9 mouse cellular contexts compared by ENCODE assay signal in the genomic region with DNA sequence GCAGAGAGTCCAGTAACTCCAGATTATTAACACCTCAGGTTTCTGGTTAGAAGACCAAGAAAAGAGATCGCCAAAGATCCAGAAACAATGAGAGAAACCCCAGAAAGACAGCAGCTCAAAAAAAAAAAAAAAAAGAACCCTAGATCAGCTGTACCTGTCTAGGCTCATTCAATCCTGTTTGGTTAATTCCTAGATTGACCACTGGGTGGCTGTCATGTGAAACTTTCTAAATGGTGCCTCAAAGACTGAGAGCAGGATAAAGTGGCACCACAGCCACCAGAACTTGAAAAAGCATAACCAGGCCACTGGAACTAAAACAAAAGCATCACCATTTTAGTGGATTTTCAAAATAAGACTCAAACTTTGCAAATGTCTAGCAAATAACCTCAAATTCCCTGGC.
A peak's percentile ranks its signal among the peaks of the same experiment; 100 is the strongest.
DNase-seq lines count a peak whose midpoint lies in the region; ATAC-seq lines count a peak whose summit lies in the region.
"Had no signal": no experiment of that assay in that cellular context is flagged by ENCODE, and none has a peak within 500 bp of the region (broad histone marks: within the 10 kb centered on the region; RNA-seq: fewer than 3 reads in every experiment).

No protein-coding gene starts in this region.

- no peak overlapping the region for H3K4me3 ChIP-seq in hindbrain, embryonic 11.5 days (ENCODE audit: low read depth, low read length)
- H3K4me3 ChIP-seq in hindbrain, embryonic 16.5 days (ENCODE audit: low read length) = no peak overlapping the region

- no peak overlapping the region for H3K9ac ChIP-seq in hindbrain, embryonic 11.5 days (ENCODE audit: low read depth, low read length)
- H3K9ac ChIP-seq in hindbrain, embryonic 16.5 days (ENCODE audit: low read depth, low read length) = no peak overlapping the region

- H3K27ac ChIP-seq in hindbrain, embryonic 11.5 days (ENCODE audit: low read depth, low read length) = no peak overlapping the region
- no peak overlapping the region for H3K27ac ChIP-seq in hindbrain, embryonic 16.5 days (ENCODE audit: low read depth, low read length)
- H3K27ac ChIP-seq: macrophage had no signal

- no peak for ATAC-seq in hindbrain, embryonic 11.5 days (ENCODE audit: low FRiP score)
- no peak for ATAC-seq in hindbrain, embryonic 16.5 days
- no peak; the same call in 1 of the 2 replicates for ATAC-seq in megakaryocyte-erythroid progenitor cell, adult 5-6 weeks (replicated peaks; ENCODE audit: low FRiP score, low TSS enrichment, poor library complexity, severe bottlenecking)

- no peaks in the 10 kb centered on the region for H3K9me3 ChIP-seq in hindbrain, embryonic 11.5 days (ENCODE audit: control insufficient read depth, low read length)
- no peaks in the 10 kb centered on the region for H3K9me3 ChIP-seq in hindbrain, embryonic 16.5 days (ENCODE audit: control insufficient read depth, low read length)

- H3K4me2 ChIP-seq in hindbrain, embryonic 11.5 days (replicated peaks; ENCODE audit: low read depth, low read length) = no peak overlapping the region
- no peak overlapping the region for H3K4me2 ChIP-seq in hindbrain, embryonic 16.5 days (ENCODE audit: low read length)

- no peaks in the 10 kb centered on the region for H3K4me1 ChIP-seq in hindbrain, embryonic 11.5 days (replicated peaks; ENCODE audit: control insufficient read depth, insufficient read depth, low read length)
- no peaks in the 10 kb centered on the region for H3K4me1 ChIP-seq in hindbrain, embryonic 16.5 days (ENCODE audit: control insufficient read depth, insufficient read depth, low read depth, low read length)

- H3K27me3 ChIP-seq in hindbrain, embryonic 11.5 days (ENCODE audit: control insufficient read depth, insufficient read depth, low read length) = no peaks in the 10 kb centered on the region
- no peaks in the 10 kb centered on the region for H3K27me3 ChIP-seq in hindbrain, embryonic 16.5 days (replicated peaks; ENCODE audit: control insufficient read depth, insufficient read depth, low read length)

- H3K36me3 ChIP-seq in hindbrain, embryonic 11.5 days (ENCODE audit: control insufficient read depth, insufficient read depth, low read length) = no peaks in the 10 kb centered on the region
- H3K36me3 ChIP-seq in hindbrain, embryonic 16.5 days (ENCODE audit: control insufficient read depth, insufficient read depth, low read length) = no peaks in the 10 kb centered on the region

- peak; percentile 71 for DNase-seq in hindbrain, embryonic 11.5 days (ENCODE audit: low spot score)
- DNase-seq in ES-CJ7 (ENCODE audit: low read depth, low spot score) = peak; percentile 68
- DNase-seq in c-Kit-positive CD71-positive TER-119-negative erythroid progenitor cells, embryonic 14.5 days (ENCODE audit: low read depth) = peak; percentile 37
- DNase-seq in frontal cortex, postnatal 36 days (ENCODE audit: low spot score in 2 of 2) = peak; percentile 31 to 82
- DNase-seq in layer of hippocampus, postnatal 36 days = peak; percentile 12 to 30
- peak; percentile 62 for DNase-seq in right cerebral cortex, adult 18-20 months

- WGBS in hindbrain, embryonic 11.5 days = 8% methylated on average over 1 of the region's 1 CpGs
- 24% methylated on average over 1 of the region's 1 CpGs for WGBS in hindbrain, embryonic 16.5 days

Comparison
In these comparisons a context has a peak if more than half of its experiments do, and no peak if none do; other contexts are left out.
1. DNase-seq: peak in every context shown above with its lines; median percentile 71 in hindbrain, embryonic 11.5 days; 68 in ES-CJ7; 62 in right cerebral cortex, adult 18-20 months; 56 in frontal cortex, postnatal 36 days; 37 in c-Kit-positive CD71-positive TER-119-negative erythroid progenitor cells, embryonic 14.5 days; 21 in layer of hippocampus, postnatal 36 days.